7 mouse cellular contexts compared by ENCODE assay signal in the genomic region with DNA sequence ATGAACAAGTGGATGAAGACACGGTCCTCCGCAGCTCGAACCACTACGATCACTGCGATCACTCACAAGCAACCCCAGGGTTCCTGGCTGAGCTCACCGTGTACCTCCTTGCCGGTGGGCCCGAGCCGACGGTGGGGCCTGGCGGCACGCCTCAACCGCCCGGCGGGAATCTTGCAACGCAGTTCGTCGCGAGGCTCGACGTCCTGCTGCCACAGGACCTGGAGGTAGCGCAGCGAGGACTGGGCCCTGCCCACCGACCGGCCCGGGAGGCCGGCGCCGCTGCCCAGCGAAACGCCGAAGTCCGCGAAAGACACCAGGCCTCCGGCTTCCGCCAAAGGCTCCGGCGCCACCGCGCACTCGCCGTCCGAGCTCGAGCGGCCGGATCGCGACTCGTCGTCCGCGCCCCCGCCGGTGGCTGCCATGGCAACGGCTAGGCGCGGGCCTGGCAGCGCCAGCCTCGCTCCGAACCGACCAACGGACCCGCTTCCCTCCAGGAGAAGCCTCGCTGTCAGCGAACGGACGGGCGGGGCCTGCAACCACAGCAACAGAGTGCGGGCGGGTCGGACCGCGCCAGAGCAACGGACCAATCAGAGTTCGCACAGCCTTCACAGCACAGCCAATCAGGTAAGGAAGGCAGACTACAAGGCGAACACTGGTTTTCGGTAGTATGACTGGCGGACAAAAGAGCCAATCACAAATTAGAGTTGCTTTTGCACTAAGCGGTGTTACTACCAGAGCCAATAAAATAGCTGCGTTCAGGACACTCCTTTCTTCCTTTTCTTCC. TPM values are rescaled to one million over a fixed set of nuclear protein-coding genes. Genes with fewer than 3 reads are reported as not detected.
DNase-seq lines count a peak whose midpoint lies in the region; ATAC-seq and TF ChIP-seq lines count a peak whose summit lies in the region.

TSS of gene Ankrd54 (minus strand) at position 518 of the 784 bp plus-strand sequence.

- peak; percentile 73 for TF ChIP-seq POLR2A in small intestine, adult 2 months (IDR thresholded peaks at IDR 0.05; ENCODE audit: low read depth, low read length)

- H3K4me1 ChIP-seq in embryonic facial prominence, embryonic 10.5 days: peaks cover 44% of the 10 kb centered on the region
- H3K4me1 ChIP-seq in intestine, postnatal 0 days (replicated peaks; ENCODE audit: control insufficient read depth, insufficient read depth, low read length): peaks cover 4% of the 10 kb centered on the region; the same call in 1 of the 2 replicates
- H3K4me1 ChIP-seq in midbrain, embryonic 12.5 days: peaks cover 16% of the 10 kb centered on the region
- peaks cover 13% of the 10 kb centered on the region for H3K4me1 ChIP-seq in small intestine, adult 2 months (ENCODE audit: control insufficient read depth, insufficient read depth, insufficient read length, low read length)

- H3K36me3 ChIP-seq in embryonic facial prominence, embryonic 10.5 days (replicated peaks): peaks cover 36% of the 10 kb centered on the region
- H3K36me3 ChIP-seq in intestine, postnatal 0 days (ENCODE audit: control insufficient read depth, insufficient read depth): peaks cover 33% of the 10 kb centered on the region
- H3K36me3 ChIP-seq in midbrain, embryonic 12.5 days: peaks cover 36% of the 10 kb centered on the region
- H3K36me3 ChIP-seq in small intestine, adult 2 months (ENCODE audit: control insufficient read depth, insufficient read depth, low read length): peaks cover 27% of the 10 kb centered on the region

- under 1% methylated on average over 80 of the region's 80 CpGs for WGBS in embryonic facial prominence, embryonic 10.5 days
- under 1% methylated on average over 79 of the region's 80 CpGs for WGBS in intestine, postnatal 0 days
- WGBS in midbrain, embryonic 12.5 days: under 1% methylated on average over 79 of the region's 80 CpGs
- under 1% methylated on average over 80 of the region's 80 CpGs for WGBS in small intestine, adult 2 months

- H3K9me3 ChIP-seq in embryonic facial prominence, embryonic 10.5 days: no peaks in the 10 kb centered on the region
- H3K9me3 ChIP-seq in intestine, postnatal 0 days (ENCODE audit: control insufficient read depth): no peaks in the 10 kb centered on the region
- no peaks in the 10 kb centered on the region for H3K9me3 ChIP-seq in midbrain, embryonic 12.5 days

- H3K27ac ChIP-seq in embryonic facial prominence, embryonic 10.5 days (replicated peaks): peak within 1 kb of the TSS; percentile 88
- peak within 1 kb of the TSS; percentile 83 for H3K27ac ChIP-seq in intestine, postnatal 0 days (ENCODE audit: low read depth, low read length)
- peak within 1 kb of the TSS; percentile 81 for H3K27ac ChIP-seq in midbrain, embryonic 12.5 days (replicated peaks)
- peak within 1 kb of the TSS; percentile 31 for H3K27ac ChIP-seq in small intestine, adult 2 months (ENCODE audit: insufficient read depth, low read depth, low read length)

- peak; percentile 98 for DNase-seq in adrenal gland, postnatal 10 days
- DNase-seq in embryonic facial prominence, embryonic 10.5 days (ENCODE audit: low spot score): peak; percentile 97
- peak; percentile 100 for DNase-seq in gonadal fat pad, adult 2 months (ENCODE audit: low read depth)
- peak; percentile 98 for DNase-seq in left cerebral cortex, postnatal 4 days

- H3K9ac ChIP-seq in intestine, postnatal 0 days (ENCODE audit: low read depth, low read length): peak within 1 kb of the TSS; percentile 87
- H3K9ac ChIP-seq in midbrain, embryonic 12.5 days (replicated peaks): peak within 1 kb of the TSS; percentile 89

- no peaks in the 10 kb centered on the region for H3K27me3 ChIP-seq in embryonic facial prominence, embryonic 10.5 days (replicated peaks; ENCODE audit: low read depth, poor library complexity, severe bottlenecking)
- no peaks in the 10 kb centered on the region for H3K27me3 ChIP-seq in intestine, postnatal 0 days (replicated peaks; ENCODE audit: control insufficient read depth, insufficient read depth, low read length)
- H3K27me3 ChIP-seq in midbrain, embryonic 12.5 days: 0 out of 2 replicates have a peak, but pooled peaks cover under 1% of the 10 kb centered on the region
- no peaks in the 10 kb centered on the region for H3K27me3 ChIP-seq in small intestine, adult 2 months (ENCODE audit: control insufficient read depth, insufficient read depth, low read length)

- TF ChIP-seq CTCF in intestine, postnatal 0 days (IDR thresholded peaks at IDR 0.05; ENCODE audit: low read depth): no peak
- TF ChIP-seq CTCF in small intestine, adult 2 months (IDR thresholded peaks at IDR 0.05; ENCODE audit: extremely low read depth, insufficient read length, insufficient replicate concordance, low read depth, low read length): no peak

- ATAC-seq in intestine, postnatal 0 days: peak; percentile 99
- peak; percentile 100 for ATAC-seq in midbrain, embryonic 12.5 days (ENCODE audit: low FRiP score, low read depth)

- intact Hi-C loops in left cerebral cortex, postnatal 4 days (cut with DNase I): no loop called here

- H3K4me3 ChIP-seq in embryonic facial prominence, embryonic 10.5 days: peak within 1 kb of the TSS; percentile 94
- H3K4me3 ChIP-seq in intestine, postnatal 0 days (ENCODE audit: low read depth, low read length): peak within 1 kb of the TSS; percentile 90
- H3K4me3 ChIP-seq in midbrain, embryonic 12.5 days: peak within 1 kb of the TSS; percentile 82
- peak within 1 kb of the TSS; percentile 75 for H3K4me3 ChIP-seq in small intestine, adult 2 months (ENCODE audit: low read depth, low read length)

- H3K4me2 ChIP-seq in intestine, postnatal 0 days (replicated peaks; ENCODE audit: low read depth): peak within 1 kb of the TSS; percentile 86
- H3K4me2 ChIP-seq in midbrain, embryonic 12.5 days (replicated peaks): peak within 1 kb of the TSS; percentile 73

RNA-seq across cellular contexts. Expression of gene Ankrd54, which starts in this region (rescaled TPM):
- total RNA-seq in adrenal gland, postnatal 10 days (2021): 10 to 100 TPM; 19.2 to 21.4 TPM
- 57.7 and 61.8 TPM in 2 replicates for polyA plus RNA-seq in embryonic facial prominence, embryonic 10.5 days (2016; fragmentation: Nextera tagmentation; extraction: Ambion mirVana)
- 58.2 and 59.8 TPM in 2 replicates for polyA plus RNA-seq in gonadal fat pad, adult 2 months (2012; rRNA removed)
- 44.1 and 48.8 TPM in 2 replicates for polyA plus RNA-seq in intestine, postnatal 0 days (2015; fragmentation: Nextera tagmentation; extraction: Ambion mirVana)
- total RNA-seq in left cerebral cortex, postnatal 4 days (2021): 10 to 100 TPM; 25.5 to 27.2 TPM
- polyA plus RNA-seq in midbrain, embryonic 12.5 days (2016; fragmentation: Nextera tagmentation; extraction: Ambion mirVana): 64.0 and 67.5 TPM in 2 replicates
- 70.4 and 92.7 TPM in 2 replicates for polyA plus RNA-seq in small intestine, adult 2 months (2012; rRNA removed)

Comparison
In these comparisons a context has a peak if more than half of its experiments do, and no peak if none do; other contexts are left out.
1. Peak in every context shown above with its lines: DNase-seq, ATAC-seq, H3K4me3 ChIP-seq and H3K27ac ChIP-seq.
2. H3K27ac ChIP-seq: peak in every context shown above with its lines; median percentile 88 in embryonic facial prominence, embryonic 10.5 days; 83 in intestine, postnatal 0 days; 81 in midbrain, embryonic 12.5 days; 31 in small intestine, adult 2 months.